8 mouse cellular contexts compared by ENCODE assay signal in genomic region chr5:117976657-117977500, GRCm38 (mm10). TPM values are rescaled to one million over a fixed set of nuclear protein-coding genes. Genes with fewer than 3 reads are reported as not detected.
DNase-seq lines count a peak whose midpoint lies in the region; ATAC-seq and TF ChIP-seq lines count a peak whose summit lies in the region.

TSS of gene Fbxo21 (plus strand) at chr5:117976730.

- peak; percentile 94 for DNase-seq in A20 (ENCODE audit: low read depth, low spot score)
- peak; percentile 97 for DNase-seq in heart, embryonic 10.5 days (ENCODE audit: low spot score)
- DNase-seq in liver: peak; percentile 97
- peak; percentile 90 to 93 for DNase-seq in spleen, postnatal 4 days (ENCODE audit: low spot score in 2 of 2)

- peak; percentile 91 for ATAC-seq in kidney, embryonic 15.5 days (replicated peaks; ENCODE audit: low FRiP score)
- peak; percentile 51; the same call in 1 of the 2 replicates for ATAC-seq in monocyte, adult 5-6 weeks (replicated peaks; ENCODE audit: insufficient number of reproducible peaks, low FRiP score, low TSS enrichment, poor library complexity, severe bottlenecking)

- peak within 1 kb of the TSS; percentile 94 for H3K9ac ChIP-seq in kidney, embryonic 15.5 days

- TF ChIP-seq CTCF in bone marrow macrophage, adult 2 months (IDR thresholded peaks at IDR 0.05; ENCODE audit: low read depth, low read length): no peak
- TF ChIP-seq CTCF in embryonic fibroblast, embryonic 13.5 days (IDR thresholded peaks at IDR 0.05; ENCODE audit: borderline replicate concordance, insufficient read depth, low read length): no peak

- no peaks in the 10 kb centered on the region for H3K9me3 ChIP-seq in heart, embryonic 10.5 days
- H3K9me3 ChIP-seq in kidney, embryonic 15.5 days (replicated peaks): no peaks in the 10 kb centered on the region

- WGBS in heart, embryonic 10.5 days: under 1% methylated on average over 86 of the region's 88 CpGs
- under 1% methylated on average over 88 of the region's 88 CpGs for WGBS in kidney, embryonic 15.5 days

- H3K27me3 ChIP-seq in heart, embryonic 10.5 days (ENCODE audit: insufficient read depth, poor library complexity, severe bottlenecking): no peaks in the 10 kb centered on the region
- H3K27me3 ChIP-seq in kidney, embryonic 15.5 days: no peaks in the 10 kb centered on the region

- peaks cover 12% of the 10 kb centered on the region for H3K4me1 ChIP-seq in bone marrow macrophage, adult 2 months (ENCODE audit: control insufficient read depth, insufficient read depth, low read length)
- peaks cover 3% of the 10 kb centered on the region; the same call in 1 of the 2 replicates for H3K4me1 ChIP-seq in embryonic fibroblast, embryonic 13.5 days (ENCODE audit: control insufficient read depth, insufficient read depth, low read length)
- peaks cover 33% of the 10 kb centered on the region for H3K4me1 ChIP-seq in heart, embryonic 10.5 days
- peaks cover 33% of the 10 kb centered on the region for H3K4me1 ChIP-seq in kidney, embryonic 15.5 days

- peak within 1 kb of the TSS; percentile 96 for H3K4me3 ChIP-seq in bone marrow macrophage, adult 2 months (ENCODE audit: insufficient read depth, low read length)
- peak within 1 kb of the TSS; percentile 66 for H3K4me3 ChIP-seq in embryonic fibroblast, embryonic 13.5 days (ENCODE audit: insufficient read depth, low read length)
- peak within 1 kb of the TSS; percentile 85 for H3K4me3 ChIP-seq in heart, embryonic 10.5 days
- peak within 1 kb of the TSS; percentile 99 for H3K4me3 ChIP-seq in kidney, embryonic 15.5 days (replicated peaks)

- no peak for TF ChIP-seq POLR2A in bone marrow macrophage, adult 2 months (IDR thresholded peaks at IDR 0.05; ENCODE audit: borderline replicate concordance, low read depth, low read length)
- peak; percentile 84 for TF ChIP-seq POLR2A in embryonic fibroblast, embryonic 13.5 days (IDR thresholded peaks at IDR 0.05; ENCODE audit: low read depth, low read length)

- H3K4me2 ChIP-seq in kidney, embryonic 15.5 days: peak within 1 kb of the TSS; percentile 89

- peak within 1 kb of the TSS; percentile 35; the same call in 1 of the 2 replicates for H3K27ac ChIP-seq in bone marrow macrophage, adult 2 months (ENCODE audit: insufficient read depth, low read depth, low read length)
- H3K27ac ChIP-seq in embryonic fibroblast, embryonic 13.5 days (ENCODE audit: insufficient read depth, low read length): no peak within 1 kb of the TSS
- H3K27ac ChIP-seq in heart, embryonic 10.5 days: peak within 1 kb of the TSS; percentile 97
- H3K27ac ChIP-seq in kidney, embryonic 15.5 days: peak within 1 kb of the TSS; percentile 88

- H3K36me3 ChIP-seq in heart, embryonic 10.5 days: peaks cover 30% of the 10 kb centered on the region
- H3K36me3 ChIP-seq in kidney, embryonic 15.5 days: peaks cover 26% of the 10 kb centered on the region

RNA-seq across cellular contexts. Expression of gene Fbxo21, which starts in this region (rescaled TPM):
- 17.2 and 17.4 TPM in 2 replicates for polyA plus RNA-seq in bone marrow macrophage, adult 2 months (2012; ENCODE audit: insufficient read depth, insufficient read length, missing spikeins)
- 27.1 and 39.0 TPM in 2 replicates for polyA plus RNA-seq in embryonic fibroblast, embryonic 13.5 days (2011; ENCODE audit: insufficient read length, low read depth, missing spikeins)
- 72.2 and 73.5 TPM in 2 replicates for polyA plus RNA-seq in heart, embryonic 10.5 days (2016; fragmentation: Nextera tagmentation; extraction: Ambion mirVana)
- 75.7 and 78.9 TPM in 2 replicates for polyA plus RNA-seq in kidney, embryonic 15.5 days (2015; fragmentation: Nextera tagmentation; extraction: Ambion mirVana)
- 7.4 to 11.1 TPM (median 10.7 TPM) in 3 replicates for total RNA-seq in monocyte, adult 5-6 weeks (2017)
